Mouse (Mus musculus): Measurements from ENCODE around the gene Glis2.

- TF ChIP-seq CTCF (IDR thresholded peaks at IDR 0.05; ENCODE audit: control insufficient read depth, insufficient read depth, insufficient read length) (no peak), CEBPB (IDR thresholded peaks at IDR 0.05; ENCODE audit: low read depth) (no peak)
Measured at GRCm38 (mm10) chr16:4614639-4615038, 20.1 kb downstream of the Glis2 start.

All from C2C12 (cell line).